Mouse (Mus musculus): ENCODE results near the gene Asb8.

The Asb8 gene

GRCm38 (mm10) chr15:98096957-98097356, 68.5 kb downstream of the Asb8 start:
- in situ Hi-C loops (cut with MboI; ENCODE audit: low pct_unique_long_range_greater_than_20kb in 1 of 2, low sequenced_read_pairs in 2 of 2, unreplicated experiment in 1 of 2): no loop called here

DNA sequence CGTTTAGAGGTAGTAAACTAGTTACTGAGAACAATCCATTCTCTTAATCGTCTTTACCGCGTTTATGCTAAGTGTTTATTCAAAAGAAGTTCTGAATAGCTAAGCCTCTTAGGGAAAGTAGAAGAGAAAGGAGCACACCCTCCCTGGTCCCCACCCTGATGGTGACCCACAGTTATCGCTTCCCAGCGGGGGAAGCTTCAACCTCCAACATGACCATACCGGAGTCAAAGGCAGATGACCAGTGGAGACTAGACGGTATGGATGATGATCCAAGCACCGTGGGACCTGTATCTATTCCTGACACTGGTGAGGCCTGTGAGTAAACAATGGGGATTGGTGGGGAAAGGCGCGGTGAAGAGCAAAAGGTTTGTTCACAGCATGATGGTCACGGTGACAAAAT, 70.5 kb downstream of the Asb8 start:
- in situ Hi-C loops (cut with MboI; ENCODE audit: low pct_unique_long_range_greater_than_20kb in 1 of 2, low sequenced_read_pairs in 2 of 2, unreplicated experiment in 1 of 2): no loop called here

DNA sequence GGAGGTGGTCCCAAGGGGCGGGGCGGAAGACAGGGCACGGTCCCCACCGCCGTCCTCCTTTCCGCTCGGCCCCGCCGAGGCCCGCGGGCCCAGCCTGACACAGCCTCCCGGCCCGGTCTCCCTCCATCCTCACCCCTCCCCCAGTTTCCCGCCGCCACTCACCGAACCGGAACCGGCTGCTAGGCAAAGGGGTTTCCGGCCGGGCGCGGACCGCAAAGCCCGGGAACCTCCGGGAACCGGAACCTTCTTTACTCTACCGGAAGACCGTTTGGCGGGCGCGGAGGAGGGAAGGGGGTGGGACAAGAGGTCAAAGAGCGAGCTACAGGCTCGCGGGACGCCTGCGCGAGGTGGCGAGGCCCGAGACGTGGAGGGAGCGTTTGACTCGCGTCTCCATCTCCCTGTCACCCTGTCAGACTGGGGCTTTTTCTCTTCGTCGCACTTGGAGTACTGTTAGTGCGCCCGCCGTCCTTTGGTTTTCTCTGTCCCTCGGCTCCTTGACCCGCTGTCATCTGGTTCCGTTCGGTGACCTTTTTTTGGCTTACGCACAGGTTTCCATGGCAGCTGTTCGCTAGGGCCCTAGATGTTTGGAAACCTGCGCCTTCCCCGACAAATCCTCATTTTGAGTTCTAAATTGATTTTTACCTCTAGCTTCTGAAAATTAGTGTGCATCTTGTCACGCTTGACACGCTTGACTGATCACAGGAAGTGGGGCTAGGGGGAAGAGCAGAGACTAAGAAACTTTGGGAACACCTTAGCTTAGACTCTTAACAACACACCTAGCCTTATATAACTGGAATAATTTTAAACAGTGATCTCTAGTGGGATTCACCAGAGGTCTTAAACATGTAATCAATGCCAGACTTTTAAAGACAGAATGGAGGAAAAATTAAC, 72.1 kb downstream of the Asb8 start, which contains the start of gene Senp1:
Gene Senp1, minus strand, starts transcription at position 624 of the 891 bp plus-strand sequence.
- in situ Hi-C loops (cut with MboI; ENCODE audit: low pct_unique_long_range_greater_than_20kb in 1 of 2, low sequenced_read_pairs in 2 of 2, unreplicated experiment in 1 of 2): no loop called here

- in situ Hi-C loops (cut with MboI; ENCODE audit: low pct_unique_long_range_greater_than_20kb in 1 of 2, low sequenced_read_pairs in 2 of 2, unreplicated experiment in 1 of 2): no loop called here
Measured at GRCm38 (mm10) chr15:98092372-98093120, 72.9 kb downstream of the Asb8 start, which contains the start of gene Pfkm. Gene Pfkm (plus strand): TSS chr15:98092589.

DNA sequence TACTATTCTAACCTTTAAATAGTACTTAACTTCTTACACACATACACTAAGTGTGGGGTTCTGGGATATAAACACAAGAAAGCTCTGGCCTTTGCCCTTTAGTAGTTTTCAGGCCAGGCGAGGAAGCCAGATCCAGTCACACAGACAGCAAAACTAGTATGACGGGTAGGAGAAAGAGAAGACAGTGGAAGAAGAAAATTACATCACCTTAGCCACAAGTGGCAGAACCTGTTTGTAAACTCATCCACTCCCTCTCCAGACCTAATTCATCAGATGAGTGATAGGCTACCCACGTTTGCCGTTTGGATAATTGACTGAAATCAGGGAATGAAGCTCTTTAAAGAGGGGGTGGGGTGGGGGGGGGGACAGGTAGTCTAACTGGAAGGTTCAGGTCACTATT, 73.6 kb downstream of the Asb8 start:
- in situ Hi-C loops (cut with MboI; ENCODE audit: low pct_unique_long_range_greater_than_20kb in 1 of 2, low sequenced_read_pairs in 2 of 2, unreplicated experiment in 1 of 2): no loop called here

DNA sequence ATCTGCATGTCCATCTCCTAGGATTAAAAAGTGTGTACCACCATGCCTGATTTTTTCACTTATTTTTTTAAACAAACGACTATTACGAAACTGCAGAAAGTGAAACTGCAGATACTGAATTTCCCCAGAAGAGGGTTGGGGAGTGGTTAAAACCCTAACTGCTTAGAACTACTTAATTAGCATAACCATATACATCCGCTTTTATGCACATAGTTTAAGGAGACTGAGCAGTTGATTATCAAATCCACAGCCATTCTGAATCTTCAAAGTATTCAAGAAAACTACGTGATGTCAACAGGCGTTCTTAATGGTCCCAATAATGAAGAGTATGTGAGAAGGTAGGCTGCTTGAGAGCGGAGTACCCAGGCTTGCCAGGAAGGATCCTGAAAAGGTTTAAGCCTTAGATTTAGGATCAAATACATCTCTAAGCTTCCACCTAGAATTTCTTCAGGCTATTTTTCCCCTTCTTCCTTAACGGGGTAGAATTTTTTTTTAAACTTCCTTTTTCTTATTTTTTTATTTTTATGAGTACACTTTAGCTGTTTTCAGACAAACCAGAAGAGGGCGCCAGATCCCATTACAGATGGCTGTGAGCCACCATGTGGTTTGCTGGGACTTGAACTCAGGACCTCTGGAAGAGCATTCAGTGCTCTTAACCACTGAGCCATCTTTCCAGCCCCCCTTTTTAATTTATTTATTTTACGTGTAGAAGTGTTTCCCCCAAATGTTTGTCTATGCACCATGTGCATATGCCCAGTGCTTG, 75.8 kb downstream of the Asb8 start:
- in situ Hi-C loops (cut with MboI; ENCODE audit: low pct_unique_long_range_greater_than_20kb in 1 of 2, low sequenced_read_pairs in 2 of 2, unreplicated experiment in 1 of 2): no loop called here

- in situ Hi-C loops (cut with MboI; ENCODE audit: low pct_unique_long_range_greater_than_20kb in 1 of 2, low sequenced_read_pairs in 2 of 2, unreplicated experiment in 1 of 2): no loop called here
Measured at GRCm38 (mm10) chr15:98088889-98089288, 76.5 kb downstream of the Asb8 start.

All from mouse embryonic stem cell (cell line).